Mouse (Mus musculus): Measurements from ENCODE around the gene Gm11172. TPM values are rescaled to one million over a fixed set of nuclear protein-coding genes. Genes with fewer than 3 reads are reported as not detected.
"Not testable (repeated sequence)": the region's sequence is repeated elsewhere in the genome, so short reads cannot be mapped to it uniquely, and the experiment has no call there.

The Gm11172 gene
- polyA plus RNA-seq, 1 experiment from 2014 or later, result not detected

- Histone ChIP-seq H3K36me3 (ENCODE audit: poor library complexity, severe bottlenecking) (no peaks in the 10 kb centered on the region), H3K9me3 (replicated peaks) (no peaks in the 10 kb centered on the region), H3K4me3 (no peak overlapping the region), H3K4me2 (peak overlapping the region; percentile 93; the same call in 1 of the 2 replicates), H3K4me1 (peaks cover 29% of the 10 kb centered on the region), H3K27ac (no peak overlapping the region), H3K9ac (no peak overlapping the region), H3K27me3 (peaks cover 23% of the 10 kb centered on the region)
- WGBS, result 69% methylated on average over 4 of the region's 4 CpGs
- no peak for ATAC-seq
Observed at GRCm38 (mm10) chr16:10786782-10787547, 25.8 kb upstream of the Gm11172 start.

GRCm38 (mm10) chr16:10787548-10788058, 25.1 kb upstream of the Gm11172 start:
- Histone ChIP-seq H3K27me3 (peaks cover 22% of the 10 kb centered on the region), H3K9me3 (replicated peaks) (no peaks in the 10 kb centered on the region), H3K36me3 (ENCODE audit: poor library complexity, severe bottlenecking) (no peaks in the 10 kb centered on the region), H3K27ac (no peak overlapping the region), H3K4me3 (no peak overlapping the region), H3K9ac (no peak overlapping the region), H3K4me2 (no peak overlapping the region), H3K4me1 (peaks cover 23% of the 10 kb centered on the region)
- 85% methylated on average over 7 of the region's 7 CpGs for WGBS
- ATAC-seq, result no peak

GRCm38 (mm10) chr16:10788271-10788670, 24.4 kb upstream of the Gm11172 start, which contains the start of gene Tnp2:
Tnp2 (minus strand) TSS chr16:10788660.
- H3K36me3 ChIP-seq (ENCODE audit: poor library complexity, severe bottlenecking), result no peaks in the 10 kb centered on the region
- WGBS, result 55% methylated on average over 15 of the region's 16 CpGs
- H3K9ac ChIP-seq, result no peak within 1 kb of the TSS
- H3K4me3 ChIP-seq, result no peak within 1 kb of the TSS
- H3K27me3 ChIP-seq, result peaks cover 15% of the 10 kb centered on the region
- H3K4me2 ChIP-seq, result no peak within 1 kb of the TSS
- no peak for ATAC-seq
- H3K4me1 ChIP-seq, result peaks cover 17% of the 10 kb centered on the region
- no peak within 1 kb of the TSS for H3K27ac ChIP-seq
- H3K9me3 ChIP-seq (replicated peaks), result no peaks in the 10 kb centered on the region

GRCm38 (mm10) chr16:10788866-10789265, 23.8 kb upstream of the Gm11172 start:
- Histone ChIP-seq H3K9me3 (replicated peaks) (no peaks in the 10 kb centered on the region), H3K27ac (no peak overlapping the region), H3K9ac (no peak overlapping the region), H3K4me3 (no peak overlapping the region), H3K36me3 (ENCODE audit: poor library complexity, severe bottlenecking) (no peaks in the 10 kb centered on the region), H3K4me2 (no peak overlapping the region), H3K4me1 (peaks cover 15% of the 10 kb centered on the region), H3K27me3 (peaks cover 10% of the 10 kb centered on the region)
- ATAC-seq, result no peak
- WGBS, result 34% methylated on average over 4 of the region's 4 CpGs

GRCm38 (mm10) chr16:10790702-10791101, 22.0 kb upstream of the Gm11172 start, which contains the start of gene Prm3:
Prm3 (minus strand) TSS chr16:10790914.
- H3K4me3 ChIP-seq, result no peak within 1 kb of the TSS
- no peak within 1 kb of the TSS for H3K9ac ChIP-seq
- H3K4me1 ChIP-seq, result 0 out of 2 replicates have a peak, but pooled peaks cover 5% of the 10 kb centered on the region
- H3K4me2 ChIP-seq, result no peak within 1 kb of the TSS
- H3K27ac ChIP-seq, result no peak within 1 kb of the TSS
- no peaks in the 10 kb centered on the region for H3K9me3 ChIP-seq (replicated peaks)
- no peaks in the 10 kb centered on the region for H3K27me3 ChIP-seq
- no peaks in the 10 kb centered on the region for H3K36me3 ChIP-seq (ENCODE audit: poor library complexity, severe bottlenecking)
- 72% methylated on average over 9 of the region's 9 CpGs for WGBS
- ATAC-seq, result no peak

GRCm38 (mm10) chr16:10796034-10796433, 16.7 kb upstream of the Gm11172 start, which contains the start of gene Prm2:
Prm2 (minus strand) TSS chr16:10796134.
- H3K4me1 ChIP-seq, result no peaks in the 10 kb centered on the region
- no peak within 1 kb of the TSS for H3K4me3 ChIP-seq
- WGBS, result 80% methylated on average over 6 of the region's 6 CpGs
- no peaks in the 10 kb centered on the region for H3K36me3 ChIP-seq (ENCODE audit: poor library complexity, severe bottlenecking)
- no peak within 1 kb of the TSS for H3K4me2 ChIP-seq
- H3K9ac ChIP-seq, result no peak within 1 kb of the TSS
- no peak within 1 kb of the TSS for H3K27ac ChIP-seq
- H3K27me3 ChIP-seq, result peaks cover 15% of the 10 kb centered on the region
- no peak for ATAC-seq
- no peaks in the 10 kb centered on the region for H3K9me3 ChIP-seq (replicated peaks)

- not testable (repeated sequence) for H3K27me3 ChIP-seq; H3K4me2 ChIP-seq; H3K27ac ChIP-seq; ATAC-seq; H3K9me3 ChIP-seq (replicated peaks); H3K4me1 ChIP-seq; H3K4me3 ChIP-seq; H3K9ac ChIP-seq; H3K36me3 ChIP-seq (ENCODE audit: poor library complexity, severe bottlenecking)
- WGBS, result 83% methylated on average over 3 of the region's 3 CpGs
Observed at GRCm38 (mm10) chr16:10802420-10802819, 10.3 kb upstream of the Gm11172 start.

- Histone ChIP-seq H3K4me2 (no peak within 1 kb of the TSS), H3K9ac (no peak within 1 kb of the TSS), H3K4me3 (no peak within 1 kb of the TSS), H3K36me3 (ENCODE audit: poor library complexity, severe bottlenecking) (no peaks in the 10 kb centered on the region), H3K27ac (no peak within 1 kb of the TSS), H3K27me3 (no peaks in the 10 kb centered on the region), H3K9me3 (replicated peaks) (no peaks in the 10 kb centered on the region), H3K4me1 (no peaks in the 10 kb centered on the region; the same call in 1 of the 2 replicates)
- 84% methylated on average over 10 of the region's 10 CpGs for WGBS
- no peak for ATAC-seq
Observed at GRCm38 (mm10) chr16:10805789-10806527, 6.8 kb upstream of the Gm11172 start, which contains the start of gene Prm1. Prm1 (minus strand) TSS chr16:10805839.

GRCm38 (mm10) chr16:10810376-10810775, 2.3 kb upstream of the Gm11172 start:
- no peaks in the 10 kb centered on the region; the same call in 1 of the 2 replicates for H3K4me1 ChIP-seq
- no peak overlapping the region for H3K9ac ChIP-seq
- ATAC-seq, result no peak
- H3K4me2 ChIP-seq, result no peak overlapping the region
- no peaks in the 10 kb centered on the region for H3K27me3 ChIP-seq
- H3K36me3 ChIP-seq (ENCODE audit: poor library complexity, severe bottlenecking), result no peaks in the 10 kb centered on the region
- H3K4me3 ChIP-seq, result no peak overlapping the region
- WGBS, result 100% methylated on average over 1 of the region's 1 CpGs
- H3K9me3 ChIP-seq (replicated peaks), result no peaks in the 10 kb centered on the region
- no peak overlapping the region for H3K27ac ChIP-seq

GRCm38 (mm10) chr16:10813726-10814125, 1.0 kb downstream of the Gm11172 start:
- Histone ChIP-seq H3K9me3 (replicated peaks) (no peaks in the 10 kb centered on the region), H3K4me3 (no peak overlapping the region), H3K9ac (no peak overlapping the region), H3K27me3 (no peaks in the 10 kb centered on the region), H3K36me3 (ENCODE audit: poor library complexity, severe bottlenecking) (no peaks in the 10 kb centered on the region), H3K27ac (no peak overlapping the region), H3K4me2 (no peak overlapping the region), H3K4me1 (no peaks in the 10 kb centered on the region)
- ATAC-seq, result no peak
- 80% methylated on average over 4 of the region's 4 CpGs for WGBS

GRCm38 (mm10) chr16:10814864-10815263, 2.1 kb downstream of the Gm11172 start:
- Histone ChIP-seq H3K36me3 (ENCODE audit: poor library complexity, severe bottlenecking) (no peaks in the 10 kb centered on the region), H3K4me3 (no peak overlapping the region), H3K4me2 (no peak overlapping the region), H3K27me3 (no peaks in the 10 kb centered on the region), H3K9me3 (replicated peaks) (no peaks in the 10 kb centered on the region), H3K9ac (no peak overlapping the region), H3K27ac (no peak overlapping the region), H3K4me1 (no peaks in the 10 kb centered on the region)
- ATAC-seq, result no peak
- 89% methylated on average over 4 of the region's 4 CpGs for WGBS

- Histone ChIP-seq H3K9ac (no peak overlapping the region), H3K9me3 (replicated peaks) (no peaks in the 10 kb centered on the region), H3K4me2 (no peak overlapping the region), H3K4me3 (no peak overlapping the region), H3K27me3 (no peaks in the 10 kb centered on the region), H3K36me3 (ENCODE audit: poor library complexity, severe bottlenecking) (no peaks in the 10 kb centered on the region), H3K4me1 (no peaks in the 10 kb centered on the region), H3K27ac (no peak overlapping the region)
- no peak for ATAC-seq
- 79% methylated on average over 4 of the region's 4 CpGs for WGBS
Observed at GRCm38 (mm10) chr16:10818579-10819135, 5.9 kb downstream of the Gm11172 start.

Data from forebrain, embryonic 13.5 days (tissue).